Mouse (Mus musculus) hindbrain, postnatal 0 days (tissue): ENCODE results near the gene Rabgap1l. TPM values are rescaled to one million over a fixed set of nuclear protein-coding genes. Genes with fewer than 3 reads are reported as not detected.
A peak's percentile ranks its signal among the peaks of the same experiment; 100 is the strongest.

Experiments used
- ATAC-seq: fragments of 200-750 bp; cut with Nextera tagmentation; 2 replicates; pipeline ENCODE4 v1.8.0; 2017; ENCODE audit warnings: mild to moderate bottlenecking, moderate TSS enrichment, moderate library complexity
- DNase-seq: peaks from one replicate; pipeline ENCODE4 v3.0.0-alpha.2; 2015; ENCODE audit warnings: low spot score
- H3K27ac ChIP-seq: fragments of 300-500 bp; sonication (generic); 2 replicates; pipeline ENCODE4 v1.5.1; 2014; ENCODE audit warnings: mild to moderate bottlenecking
- H3K27me3 ChIP-seq: fragments of 300-500 bp; sonication (generic); 2 replicates; pipeline ENCODE4 v1.6.1; 2014; ENCODE audit warnings: low read length, mixed read lengths; ENCODE audit not compliant: insufficient read depth
- H3K36me3 ChIP-seq: fragments of 300-500 bp; sonication (generic); 2 replicates; pipeline ENCODE4 v1.6.1; 2014; ENCODE audit warnings: low read length, mixed read lengths; ENCODE audit not compliant: insufficient read depth
- H3K4me1 ChIP-seq: fragments of 300-500 bp; sonication (generic); 2 replicates; pipeline ENCODE4 v1.6.1; 2014; ENCODE audit warnings: antibody characterized with exemption, low read length, mixed read lengths; ENCODE audit not compliant: insufficient read depth
- H3K4me2 ChIP-seq: fragments of 300-500 bp; sonication (generic); 2 replicates; pipeline ENCODE4 v1.6.1; 2014; ENCODE audit warnings: low read depth, mild to moderate bottlenecking, low read length, moderate library complexity, mixed read lengths
- H3K4me3 ChIP-seq: fragments of 300-500 bp; sonication (generic); 2 replicates; pipeline ENCODE4 v1.5.1; 2014; ENCODE audit warnings: low read length
- H3K9ac ChIP-seq: fragments of 300-500 bp; sonication (generic); replicated peaks from 2 replicates; pipeline ENCODE4 v1.6.1; 2014; ENCODE audit warnings: mild to moderate bottlenecking, low read length, moderate library complexity, mixed read lengths
- H3K9me3 ChIP-seq: fragments of 300-500 bp; sonication (generic); 2 replicates; pipeline ENCODE4 v1.6.1; 2016; ENCODE audit warnings: low read length, mixed read lengths
- CTCF ChIP-seq: IDR thresholded peaks from 2 replicates; pipeline ENCODE4 v1.5.1; 2016; ENCODE audit warnings: antibody characterized with exemption, control low read depth, low read depth
- WGBS: fragments of 180-500 bp; shearing (Covaris S2); extraction: QIAGEN DNeasy Blood & Tissue Kit; methylation state at CpG from one replicate; pipeline ENCODE4 v1.1.7; 2014; 5-methylcytosine and 5-hydroxymethylcytosine counted together
- polyA plus RNA-seq: library from polyadenylated mRNA; unstranded; fragments of >200 nt; fragmentation: Nextera tagmentation; extraction: Ambion mirVana; gene quantifications from 2 replicates; pipeline ENCODE4 v1.2.1, GENCODE M21; 2015
- total RNA-seq: library from RNA; depleted of rRNA; stranded (reverse); fragments of >200 nt; gene quantifications from 2 replicates; pipeline ENCODE4 v1.2.3, GENCODE M21; 2014

The Rabgap1l gene
- total and polyA plus RNA-seq, 2 experiments from 2014 or later, result 28.5 to 70.5 TPM

DNA sequence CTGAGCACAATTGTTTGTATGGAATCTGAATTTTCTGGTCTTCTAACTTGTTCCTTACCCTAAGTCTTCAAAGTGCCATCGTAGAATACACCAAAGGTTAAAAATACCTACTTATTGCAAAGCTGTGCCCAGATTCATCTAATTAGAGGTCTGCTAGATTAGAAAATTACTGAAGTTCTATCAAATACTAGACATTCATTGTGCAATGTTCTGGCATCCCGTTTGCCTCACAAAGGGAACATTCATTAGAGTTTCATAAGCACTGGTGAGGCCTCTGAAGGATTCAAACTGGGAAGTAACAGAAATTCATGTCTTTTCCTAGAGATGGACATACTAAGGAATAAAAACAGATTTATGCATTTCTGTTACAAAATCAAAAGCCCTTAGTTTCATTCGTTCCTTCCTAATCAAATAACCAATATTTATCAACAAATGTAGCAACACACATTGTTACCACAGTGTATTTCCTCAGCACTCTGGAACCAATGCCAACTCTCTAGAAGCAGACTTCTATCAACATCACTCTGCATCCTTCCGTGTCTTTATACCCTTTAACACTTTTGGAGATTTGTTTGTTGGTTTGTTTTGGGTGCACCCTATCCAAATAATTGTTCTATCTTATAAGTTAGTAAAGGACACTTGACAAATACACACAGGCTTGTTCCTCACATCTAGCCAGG lies 204.0 kb downstream of the Rabgap1l start:
- ATAC-seq (no peak), DNase-seq (no peak)
- Histone ChIP-seq H3K4me3 (no peak overlapping the region), H3K4me1 (no peaks in the 10 kb centered on the region), H3K27me3 (no peaks in the 10 kb centered on the region), H3K9ac (no peak overlapping the region), H3K9me3 (no peaks in the 10 kb centered on the region), H3K4me2 (no peak overlapping the region), H3K27ac (no peak overlapping the region), H3K36me3 (no peaks in the 10 kb centered on the region)
- 71% methylated on average over 4 of the region's 4 CpGs for WGBS
- TF ChIP-seq CTCF, result no peak

DNA sequence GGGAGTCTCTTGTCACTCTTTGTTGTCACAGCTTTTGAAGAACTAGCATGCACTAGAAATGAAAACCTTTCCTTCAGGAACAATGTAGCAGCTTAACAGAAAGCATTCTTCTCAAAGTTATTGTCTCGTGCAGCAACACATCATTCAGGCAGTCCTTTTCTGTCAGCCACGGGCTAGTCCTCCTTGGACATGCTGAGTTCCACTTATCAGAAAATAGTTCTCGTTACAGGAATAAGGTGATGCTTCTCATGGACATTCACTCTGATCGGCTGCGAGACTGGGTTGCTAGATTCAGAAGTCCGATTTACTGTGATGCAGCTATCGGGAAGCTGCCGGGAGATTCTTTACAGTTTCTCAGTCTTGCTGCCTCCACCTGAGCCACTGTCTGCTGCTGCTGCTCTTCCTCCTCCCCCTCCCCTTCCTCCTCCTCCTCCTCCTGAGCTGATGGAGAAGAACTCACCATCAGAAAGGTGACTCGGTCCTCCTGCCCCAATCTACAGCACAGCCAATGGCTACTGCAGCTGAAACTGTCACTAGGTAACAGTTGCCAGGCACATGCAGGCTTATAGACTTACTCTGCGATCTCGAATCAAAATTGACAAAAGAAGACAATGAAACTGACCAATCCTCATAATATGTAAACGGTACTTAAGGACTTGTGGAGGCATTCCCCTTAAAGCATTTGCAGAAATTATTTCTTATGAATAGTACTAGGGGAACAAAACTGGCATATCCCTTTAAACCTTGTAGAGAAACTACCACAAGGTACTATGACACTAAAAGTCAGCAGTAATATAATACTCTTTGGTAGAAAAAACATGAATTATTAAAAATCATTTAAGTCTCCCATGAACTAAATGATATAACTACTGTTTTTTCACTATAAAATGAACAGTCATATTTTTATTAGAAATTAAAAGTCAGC lies 213.4 kb downstream of the Rabgap1l start:
- peak; percentile 67 for ATAC-seq
- no peaks in the 10 kb centered on the region for H3K4me1 ChIP-seq
- H3K27ac ChIP-seq, result peak overlapping the region; percentile 22; the same call in 1 of the 2 replicates
- no peak for TF ChIP-seq CTCF
- WGBS, result 36% methylated on average over 12 of the region's 12 CpGs
- no peaks in the 10 kb centered on the region for H3K36me3 ChIP-seq
- peak overlapping the region; percentile 28 for H3K4me3 ChIP-seq
- DNase-seq, result peak; percentile 38
- H3K4me2 ChIP-seq, result peak overlapping the region; percentile 45
- no peaks in the 10 kb centered on the region for H3K27me3 ChIP-seq
- peak overlapping the region; percentile 6; the same call in 1 of the 2 replicates for H3K9ac ChIP-seq
- H3K9me3 ChIP-seq, result no peaks in the 10 kb centered on the region

DNA sequence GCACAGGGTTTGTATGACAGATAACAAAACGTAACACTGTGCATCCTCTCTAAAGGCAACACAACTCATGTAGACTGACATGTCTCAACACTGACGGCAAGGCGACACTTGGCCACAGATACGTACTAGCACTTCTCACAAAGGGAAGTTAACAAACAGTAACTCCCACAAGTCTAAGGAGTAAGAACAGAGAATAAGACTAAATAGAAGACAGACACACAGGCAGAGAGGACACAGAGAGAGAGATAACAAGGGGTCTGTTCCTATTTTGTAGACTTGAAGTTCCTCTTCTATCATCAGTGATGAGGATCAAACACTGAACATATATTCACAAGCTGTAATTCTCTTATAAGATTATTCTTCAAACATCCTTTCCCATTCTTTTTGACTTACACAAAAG lies 216.9 kb downstream of the Rabgap1l start:
- H3K36me3 ChIP-seq, result no peaks in the 10 kb centered on the region
- no peak overlapping the region for H3K27ac ChIP-seq
- no peak overlapping the region for H3K9ac ChIP-seq
- H3K4me2 ChIP-seq, result no peak overlapping the region
- ATAC-seq (no peak), DNase-seq (no peak)
- H3K4me3 ChIP-seq, result no peak overlapping the region
- no peaks in the 10 kb centered on the region for H3K4me1 ChIP-seq
- TF ChIP-seq CTCF, result no peak
- H3K9me3 ChIP-seq, result no peaks in the 10 kb centered on the region
- WGBS, result 75% methylated on average over 4 of the region's 4 CpGs
- no peaks in the 10 kb centered on the region for H3K27me3 ChIP-seq

DNA sequence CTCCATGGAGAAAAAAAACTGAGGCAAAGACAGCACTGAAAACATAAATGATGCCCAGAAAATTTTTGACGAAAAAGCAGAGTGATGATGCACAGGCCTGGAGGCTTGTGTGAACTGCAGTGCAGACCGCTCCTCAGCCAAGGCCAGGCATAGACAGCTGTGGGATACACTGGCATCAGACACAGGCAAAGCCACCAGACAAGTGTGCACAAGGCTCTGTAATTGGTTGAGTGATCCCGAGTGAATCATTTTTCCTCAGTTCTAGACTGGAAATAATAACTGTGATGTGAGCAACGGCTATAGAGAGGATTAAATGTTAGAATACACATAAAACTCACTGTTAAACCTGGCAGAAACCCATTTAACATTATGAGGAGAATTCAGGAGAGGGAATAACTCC lies 219.0 kb downstream of the Rabgap1l start:
- DNase-seq (no peak), ATAC-seq (no peak)
- Histone ChIP-seq H3K9ac (no peak overlapping the region), H3K4me3 (no peak overlapping the region), H3K27me3 (no peaks in the 10 kb centered on the region), H3K9me3 (no peaks in the 10 kb centered on the region), H3K36me3 (no peaks in the 10 kb centered on the region), H3K4me2 (no peak overlapping the region), H3K27ac (no peak overlapping the region), H3K4me1 (no peaks in the 10 kb centered on the region)
- 64% methylated on average over 4 of the region's 4 CpGs for WGBS
- TF ChIP-seq CTCF, result no peak

DNA sequence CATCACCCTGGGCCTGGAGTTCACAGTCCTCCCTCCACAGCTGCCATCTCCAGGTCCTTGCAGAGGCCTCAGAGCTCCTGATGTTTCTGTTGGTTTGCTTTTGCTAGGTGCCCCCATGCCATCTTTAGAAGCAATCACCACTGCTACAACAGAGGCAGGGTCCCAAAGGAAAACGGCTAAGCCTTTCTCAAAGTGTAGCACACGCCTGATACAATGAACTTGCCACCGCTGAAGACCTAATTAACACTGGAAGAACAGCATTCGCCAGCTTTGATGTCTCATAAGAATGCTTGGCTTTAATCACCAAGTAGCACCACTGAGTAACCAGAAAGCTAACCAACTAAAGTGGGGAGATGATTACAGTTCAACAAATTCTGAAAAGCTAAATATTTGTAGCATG lies 226.6 kb downstream of the Rabgap1l start:
- Histone ChIP-seq H3K4me2 (no peak overlapping the region), H3K9me3 (no peaks in the 10 kb centered on the region), H3K36me3 (no peaks in the 10 kb centered on the region), H3K27me3 (no peaks in the 10 kb centered on the region), H3K9ac (no peak overlapping the region), H3K4me1 (no peaks in the 10 kb centered on the region), H3K4me3 (no peak overlapping the region), H3K27ac (no peak overlapping the region)
- ATAC-seq (no peak), DNase-seq (no peak)
- WGBS, result 43% methylated on average over 4 of the region's 4 CpGs
- TF ChIP-seq CTCF, result no peak

DNA sequence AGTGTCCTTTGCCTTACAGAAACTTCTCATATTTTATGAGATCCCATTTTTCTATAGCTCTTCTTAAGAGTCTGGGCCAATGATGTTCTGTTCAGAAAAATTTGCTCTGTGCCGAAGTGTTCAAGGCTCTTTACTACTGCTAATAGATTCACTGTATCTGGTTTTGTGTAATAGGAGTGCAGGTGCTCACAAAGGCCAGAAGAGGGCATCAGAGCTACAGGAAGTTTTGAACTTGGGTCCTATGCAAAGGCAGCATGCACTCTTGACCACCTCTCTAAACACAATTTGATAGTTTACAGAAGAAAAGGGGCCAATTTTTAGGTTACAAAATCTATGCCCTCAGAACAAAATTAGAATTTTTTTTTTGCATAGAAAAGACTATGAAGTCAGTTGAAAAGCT lies 231.6 kb downstream of the Rabgap1l start:
- Histone ChIP-seq H3K9me3 (no peaks in the 10 kb centered on the region), H3K36me3 (no peaks in the 10 kb centered on the region), H3K4me3 (no peak overlapping the region), H3K4me1 (no peaks in the 10 kb centered on the region), H3K9ac (no peak overlapping the region), H3K4me2 (no peak overlapping the region), H3K27me3 (no peaks in the 10 kb centered on the region), H3K27ac (no peak overlapping the region)
- DNase-seq (peak; percentile 66), ATAC-seq (no peak)
- TF ChIP-seq CTCF, result peak; percentile 68
- WGBS, result 70% methylated on average over 1 of the region's 1 CpGs
